Mouse (Mus musculus) brain, embryonic 18.5 days (tissue): ENCODE results near the gene Bcl2.
A peak's percentile ranks its signal among the peaks of the same experiment; 100 is the strongest.

Experiments
- DNase-seq: peaks from one replicate; pipeline ENCODE4 v3.0.0-alpha.2; 2012; ENCODE audit warnings: low read depth, low spot score

Gene Bcl2

GRCm38 (mm10) chr1:106628279-106628678 lies 85.8 kb downstream of the Bcl2 start:
- no peak for DNase-seq

DNA sequence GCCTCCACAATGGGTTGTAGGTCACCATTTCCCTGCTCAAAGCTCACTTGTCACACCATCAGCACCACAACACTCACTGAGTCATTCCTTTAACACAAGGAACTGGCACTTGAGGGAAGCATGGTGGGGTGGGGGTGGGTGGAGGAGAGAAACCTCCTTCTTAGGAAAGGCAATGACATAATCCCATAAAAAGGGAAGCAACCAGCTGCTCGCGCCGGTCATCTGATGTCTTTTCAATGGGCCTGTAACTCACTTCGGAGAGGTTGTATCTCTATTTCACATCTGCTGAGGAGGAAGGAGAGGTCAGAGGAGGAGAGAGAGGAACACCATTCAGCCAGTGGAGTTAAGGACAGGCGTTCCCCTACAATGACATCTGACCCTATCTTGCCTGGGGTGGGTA lies 86.8 kb downstream of the Bcl2 start:
- DNase-seq, result no peak

DNA sequence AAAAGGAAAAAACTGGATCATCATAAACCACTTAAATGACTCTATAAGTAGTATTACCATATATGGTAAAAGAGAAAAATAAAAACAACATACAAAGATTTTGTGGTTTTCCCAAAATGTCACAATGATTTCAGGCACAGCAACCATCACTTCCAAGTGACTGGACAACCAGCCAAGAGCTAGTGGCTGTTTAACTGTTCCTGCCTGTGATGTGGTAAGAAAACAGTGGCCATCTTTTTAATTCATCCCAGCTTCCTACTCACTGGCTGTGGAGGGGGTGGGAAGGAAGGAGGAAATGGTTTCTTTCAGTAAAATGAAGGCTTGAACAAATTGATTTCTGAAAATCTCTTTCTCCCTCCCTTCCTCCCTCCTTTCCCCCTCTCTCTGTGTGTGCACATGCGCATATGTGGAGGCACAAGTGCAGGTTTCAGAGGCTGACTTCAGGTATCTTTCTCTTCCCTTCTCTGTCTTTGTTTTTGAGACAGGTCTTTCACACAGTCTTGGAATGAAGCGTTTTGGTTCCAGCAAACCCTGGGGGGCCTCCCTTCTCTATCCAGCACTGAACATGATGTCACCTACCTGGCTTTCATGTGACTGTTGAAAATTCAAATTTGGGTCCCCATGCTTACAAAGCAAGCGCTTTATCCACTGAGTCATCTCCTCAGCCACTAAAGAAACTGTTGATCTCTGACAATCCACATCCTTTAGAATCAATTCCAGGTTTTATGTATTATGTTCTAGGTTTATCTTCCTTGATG lies 93.7 kb downstream of the Bcl2 start:
- DNase-seq, result no peak

DNA sequence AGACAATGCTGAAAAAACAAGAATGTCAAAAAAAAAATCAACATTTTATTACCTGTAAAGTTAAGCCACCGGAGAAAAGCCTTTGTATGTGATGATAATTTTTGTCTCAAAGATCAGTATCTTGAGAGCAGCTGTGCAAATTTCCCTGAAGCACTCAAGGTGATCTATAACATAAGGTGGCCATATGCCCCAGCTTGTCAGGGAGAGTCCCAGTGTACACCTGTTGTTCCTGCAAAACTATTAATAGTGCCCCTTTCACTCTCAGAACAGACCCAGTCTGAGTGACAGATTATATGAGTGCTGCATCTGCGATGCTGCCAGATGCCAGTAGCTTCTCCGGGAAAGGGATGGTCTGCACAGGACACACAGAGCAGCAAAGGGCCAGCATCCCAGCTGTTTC lies 95.3 kb downstream of the Bcl2 start:
- DNase-seq, result no peak

DNA sequence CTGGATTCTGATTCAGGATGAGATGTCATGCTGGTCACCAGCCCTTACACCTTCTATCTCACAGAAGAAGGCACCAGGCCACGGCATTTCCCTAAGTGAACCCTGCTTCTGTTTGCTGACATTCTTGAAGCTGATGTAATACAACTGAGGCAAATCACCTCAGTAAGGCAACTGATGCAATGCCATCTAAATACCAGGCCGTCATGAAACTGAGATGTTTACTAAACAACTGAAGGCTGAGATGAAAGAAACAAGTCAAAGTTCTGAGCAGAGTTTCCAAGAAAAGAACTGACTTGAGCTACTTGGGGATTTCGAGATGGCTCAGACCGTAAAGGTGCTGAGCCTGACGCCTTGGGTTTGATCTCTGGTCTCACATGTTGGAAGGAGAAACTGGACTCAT lies 97.1 kb downstream of the Bcl2 start:
- no peak for DNase-seq

- no peak for DNase-seq
Measured at GRCm38 (mm10) chr1:106613371-106613770, 100.7 kb downstream of the Bcl2 start.

DNA sequence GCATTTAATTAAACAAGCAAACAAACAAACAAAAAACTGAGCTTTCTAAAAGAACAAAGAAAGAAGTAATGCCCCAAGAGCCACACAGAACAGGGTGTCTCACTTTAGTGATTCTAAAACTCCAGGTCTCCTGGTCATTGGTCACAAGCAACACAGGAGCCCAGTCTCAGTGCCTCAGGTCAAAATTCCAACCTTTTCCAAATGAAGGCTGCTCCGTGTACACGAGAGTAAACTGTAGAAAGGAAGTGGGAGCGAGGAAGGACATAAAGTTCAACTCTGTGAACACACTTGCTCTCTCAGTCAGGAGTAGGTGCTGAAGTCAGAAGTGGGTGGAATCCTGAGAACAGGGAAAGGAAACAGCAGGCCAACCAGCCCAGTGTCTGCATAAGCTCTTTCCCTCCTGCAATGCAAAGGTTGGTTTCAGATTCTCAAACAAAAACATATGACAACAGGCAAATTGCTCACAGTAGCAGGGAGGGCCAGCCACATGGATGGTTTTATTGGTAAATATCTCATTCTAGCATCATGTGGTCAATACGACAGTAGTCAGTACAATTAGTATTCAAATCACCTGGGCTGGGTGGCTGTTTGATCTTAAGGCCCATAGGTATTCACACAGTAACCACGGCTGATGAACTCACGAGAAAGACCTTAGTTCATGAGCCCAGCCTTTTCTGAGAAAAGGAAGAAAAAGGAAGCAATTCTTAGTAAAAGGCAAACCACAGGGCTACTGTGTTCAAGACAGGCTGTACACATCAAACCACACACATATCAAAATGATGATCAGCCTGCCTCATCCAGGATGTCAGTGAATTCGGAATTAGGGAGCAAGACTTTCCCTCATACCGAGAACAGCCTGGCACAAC lies 101.7 kb downstream of the Bcl2 start:
- DNase-seq, result no peak

GRCm38 (mm10) chr1:106611246-106611645 lies 102.8 kb downstream of the Bcl2 start:
- DNase-seq, result no peak

DNA sequence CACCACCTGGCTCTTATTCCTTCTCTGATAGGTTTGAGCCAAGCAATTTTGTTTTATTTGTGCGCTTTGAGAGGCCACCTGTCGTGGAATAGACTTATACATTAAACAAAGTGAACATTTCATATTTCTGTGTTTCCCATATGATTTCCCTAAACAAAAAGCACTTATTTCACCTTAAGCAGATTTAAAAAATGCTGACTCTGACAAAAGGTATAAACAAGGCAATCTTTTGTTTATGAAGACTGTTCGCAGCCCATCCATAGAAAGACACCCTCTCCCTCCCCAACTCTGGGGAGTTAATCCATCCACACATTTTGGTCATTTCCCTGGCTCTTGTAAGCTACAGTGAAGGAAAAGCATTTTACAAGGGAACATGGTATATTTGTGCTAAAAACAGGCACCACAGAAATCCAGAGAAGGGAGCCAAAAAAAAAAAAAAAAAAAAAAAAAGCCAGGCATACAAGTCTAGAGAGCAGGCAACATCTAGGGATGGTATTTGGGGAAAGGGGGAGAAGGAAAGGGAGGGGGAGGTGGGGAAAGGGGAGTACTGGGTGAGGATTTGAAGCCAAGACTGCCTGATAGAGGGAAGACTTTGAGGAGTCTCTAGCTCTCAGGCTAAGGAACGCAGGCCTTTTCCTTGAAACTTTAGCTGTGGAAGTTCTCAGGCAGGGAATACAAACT lies 105.8 kb downstream of the Bcl2 start:
- no peak for DNase-seq

- no peak for DNase-seq
Measured at GRCm38 (mm10) chr1:106606951-106607350, 107.1 kb downstream of the Bcl2 start.

- DNase-seq, result no peak
Measured at GRCm38 (mm10) chr1:106603406-106603805, 110.7 kb downstream of the Bcl2 start.

GRCm38 (mm10) chr1:106602941-106603340 lies 111.1 kb downstream of the Bcl2 start:
- DNase-seq, result peak; percentile 39

GRCm38 (mm10) chr1:106602536-106602935 lies 111.5 kb downstream of the Bcl2 start:
- no peak for DNase-seq

DNA sequence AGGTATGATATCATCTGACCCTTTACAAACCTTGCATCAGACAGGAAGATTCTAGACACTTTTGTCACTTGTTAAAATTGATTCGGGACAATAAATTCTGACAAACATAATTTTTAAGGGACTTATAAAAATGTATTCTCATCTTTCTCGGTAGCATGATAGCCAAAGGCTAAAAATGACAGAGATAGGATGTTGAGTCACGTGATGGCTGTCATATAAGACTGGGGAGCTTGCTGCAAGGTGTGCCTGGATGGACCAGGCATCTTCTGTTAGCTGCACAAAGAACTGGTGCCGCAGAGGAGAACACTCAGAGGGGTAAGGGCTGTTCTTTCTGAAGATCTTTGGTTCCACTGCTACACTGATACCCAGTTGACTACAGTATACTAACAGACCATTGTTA lies 112.8 kb downstream of the Bcl2 start:
- DNase-seq, result no peak

DNA sequence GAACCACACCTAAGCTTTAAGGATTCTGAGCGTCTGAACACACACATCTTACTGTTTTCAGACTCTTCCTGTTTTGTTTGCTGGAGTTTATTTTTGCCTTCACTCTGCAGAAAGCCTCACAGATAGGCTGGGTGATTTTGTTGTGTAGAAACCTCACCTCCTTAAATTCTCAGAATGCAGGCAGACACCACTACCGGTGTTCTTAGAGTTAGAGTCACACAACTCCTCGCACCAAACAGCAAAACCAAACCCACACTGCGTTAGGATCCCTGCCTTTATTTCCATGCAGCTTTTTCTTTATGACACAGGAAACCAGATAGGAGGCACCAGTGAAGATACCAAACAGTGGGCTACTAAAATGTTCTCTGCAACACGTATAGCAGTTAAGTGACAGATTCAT lies 113.2 kb downstream of the Bcl2 start:
- DNase-seq, result no peak

DNA sequence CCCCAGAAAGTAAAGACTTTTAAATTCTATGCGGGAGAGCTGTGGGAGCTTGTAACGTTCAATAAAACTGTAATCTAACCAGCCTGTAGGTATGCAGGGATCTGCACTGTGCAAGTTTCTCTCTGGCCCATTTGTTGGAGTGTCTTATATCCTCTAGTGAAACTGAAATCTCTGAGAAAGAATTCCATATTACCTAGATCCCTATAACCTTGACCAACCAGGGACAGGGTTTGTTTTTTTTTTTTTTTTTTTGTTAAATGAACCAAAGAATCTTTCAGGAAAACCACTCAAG lies 115.8 kb downstream of the Bcl2 start:
- no peak for DNase-seq

DNA sequence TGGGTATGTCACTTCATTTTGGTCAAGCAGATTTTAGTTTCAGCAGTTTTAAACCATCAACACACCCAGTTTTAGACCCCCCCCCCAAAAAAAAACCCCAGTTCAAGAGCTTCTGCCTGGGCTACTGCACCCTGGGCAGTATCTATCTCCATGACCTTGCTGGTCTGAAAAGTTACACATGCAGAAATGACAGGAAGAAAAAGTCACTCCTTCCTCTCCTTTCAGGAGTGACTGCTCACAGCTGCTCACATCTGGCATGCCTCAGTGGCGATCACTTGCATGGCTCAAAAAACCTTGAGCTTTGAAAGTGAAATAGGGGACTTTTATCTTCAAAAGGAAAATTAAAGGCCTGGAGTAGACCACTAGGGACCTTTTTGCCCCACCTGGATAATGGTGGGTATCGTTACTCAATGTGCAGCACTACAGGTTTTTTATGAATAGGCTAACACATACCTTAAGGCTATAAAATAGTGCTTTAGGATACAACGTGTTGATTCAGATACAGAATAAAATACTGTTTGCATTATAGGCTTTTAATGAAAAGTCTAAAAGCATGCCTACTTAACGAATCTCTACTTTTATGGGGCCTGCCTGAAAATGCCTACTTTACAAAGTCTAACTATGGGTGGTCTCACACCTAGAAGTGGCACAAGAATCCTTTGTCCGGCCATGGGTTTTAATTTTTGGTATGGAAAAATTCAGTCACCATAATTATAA lies 116.3 kb downstream of the Bcl2 start:
- no peak for DNase-seq

- no peak for DNase-seq
Measured at GRCm38 (mm10) chr1:106596380-106596779, 117.7 kb downstream of the Bcl2 start.

DNA sequence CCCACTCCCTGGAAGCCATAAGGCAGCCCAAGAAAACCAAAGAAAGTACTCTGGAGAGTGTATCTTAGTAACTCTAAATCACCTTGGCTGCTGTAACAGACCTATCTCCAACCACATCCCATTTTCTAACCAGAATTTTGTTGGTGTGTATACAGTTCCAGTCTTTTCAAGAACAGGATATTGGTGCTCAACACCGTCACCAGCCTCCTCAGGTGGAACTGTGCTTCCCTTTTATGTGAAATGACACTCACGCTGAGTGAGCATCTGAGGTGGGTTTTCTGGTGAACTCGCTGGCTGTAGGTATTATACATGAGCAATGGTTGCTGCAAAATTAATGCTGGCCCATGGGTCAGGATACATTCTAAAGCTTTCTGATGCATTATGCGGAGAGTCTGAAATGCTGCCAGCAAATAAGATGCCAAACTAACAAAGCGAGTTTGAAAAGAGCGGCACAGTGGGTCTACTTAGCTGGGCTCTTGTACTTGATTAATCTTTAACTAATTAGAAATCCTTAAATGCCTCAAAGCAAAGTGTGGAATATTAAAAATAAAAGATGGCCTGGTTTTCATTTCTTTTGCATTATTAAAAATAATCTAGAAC lies 118.7 kb downstream of the Bcl2 start:
- DNase-seq, result no peak

DNA sequence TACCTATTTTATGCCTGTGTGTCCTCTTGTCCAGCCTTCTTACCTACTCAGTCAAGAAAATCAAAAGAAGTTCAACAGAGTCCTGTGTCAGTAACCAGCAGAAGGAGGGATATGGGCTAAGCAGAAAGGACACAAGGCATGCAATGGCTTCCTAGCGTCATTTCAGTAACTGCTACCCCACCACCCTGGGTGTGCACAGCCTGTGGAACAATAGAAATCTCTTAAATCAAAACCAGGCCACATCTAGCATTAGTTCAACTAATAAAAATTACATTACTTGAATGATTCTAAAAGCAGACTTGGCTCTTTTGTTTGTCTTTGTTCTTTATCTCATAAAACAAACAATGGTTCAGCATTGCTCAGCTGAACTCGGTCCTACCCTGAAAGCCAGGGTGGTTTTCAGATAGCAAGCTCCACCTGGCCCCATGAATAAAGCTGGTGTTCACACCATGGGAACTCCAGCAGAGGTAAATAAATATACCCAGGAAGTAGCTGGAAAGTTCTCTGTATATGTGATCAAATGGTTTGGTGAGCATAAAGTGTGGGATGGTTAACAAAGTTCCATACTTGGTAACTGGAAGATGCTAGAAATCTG lies 122.8 kb downstream of the Bcl2 start:
- DNase-seq, result no peak

- no peak for DNase-seq
Measured at GRCm38 (mm10) chr1:106589141-106589540, 124.9 kb downstream of the Bcl2 start.
